Mouse (Mus musculus): ENCODE measurements around the gene Gm11032. TPM values are rescaled to one million over a fixed set of nuclear protein-coding genes. Genes with fewer than 3 reads are reported as not detected.
A peak's percentile ranks its signal among the peaks of the same experiment; 100 is the strongest.

Gm11032 gene
- total and polyA plus RNA-seq, 2 experiments from 2014 or later, result not detected

DNA sequence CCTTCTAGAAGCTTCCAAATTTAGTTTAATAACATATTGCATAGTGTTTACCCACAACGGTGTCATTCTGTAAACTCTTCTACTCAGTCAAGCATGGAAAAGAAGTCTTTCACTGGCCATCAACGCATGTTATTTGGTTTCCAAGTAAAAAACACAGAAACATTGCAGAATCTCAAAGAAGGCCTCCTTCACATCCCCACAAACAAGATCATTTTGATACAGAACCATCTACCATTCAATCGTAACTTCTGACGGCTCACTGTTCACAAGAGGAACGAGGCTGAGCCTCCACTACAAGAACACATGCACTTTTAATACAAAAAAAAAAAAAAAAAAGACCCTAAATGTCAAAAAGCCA is 26.4 kb upstream of the Gm11032 start:
- WGBS, result 17% methylated on average over 5 of the region's 5 CpGs
- no peak for TF ChIP-seq CTCF (IDR thresholded peaks at IDR 0.05)

DNA sequence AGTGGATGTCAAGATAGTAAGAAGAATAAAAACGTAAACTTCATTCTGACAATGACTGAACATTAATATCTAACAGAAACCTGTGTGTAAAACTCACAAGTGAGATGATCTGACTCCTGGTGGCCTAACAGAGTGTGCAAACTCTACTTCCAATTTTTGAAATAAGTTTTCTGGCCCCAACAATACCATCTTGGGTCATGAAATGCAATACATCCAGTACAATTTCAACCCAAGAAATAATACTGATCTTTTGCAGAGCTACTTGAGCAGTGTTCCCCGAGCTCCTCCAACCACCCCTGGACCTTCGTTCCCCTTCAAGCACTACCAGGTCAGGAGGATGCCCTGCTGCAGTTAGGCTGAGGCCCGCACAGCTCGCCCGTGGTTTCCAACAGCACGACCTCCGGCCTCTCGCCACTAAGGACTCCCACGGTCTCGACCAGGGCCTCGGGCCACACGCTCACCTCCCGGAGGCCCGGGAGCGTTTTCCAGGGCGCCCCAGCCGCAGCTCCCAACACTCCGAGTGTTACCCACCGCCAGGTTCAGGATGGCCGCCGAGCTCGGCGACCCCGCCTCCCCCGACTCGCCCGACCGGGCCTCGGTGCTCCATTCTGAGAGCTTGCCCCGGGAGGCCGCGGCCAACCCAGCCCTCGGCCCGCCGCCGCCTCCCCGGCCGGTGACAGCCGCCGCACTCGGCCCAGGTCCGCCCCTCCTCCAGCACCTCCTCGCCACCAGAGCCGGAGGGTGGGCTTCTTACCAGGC is 25.8 kb upstream of the Gm11032 start:
- Histone ChIP-seq H3K4me3 (ENCODE audit: low read depth, low read length) (peak overlapping the region; percentile 97), H3K27me3 (ENCODE audit: insufficient read depth, low read length) (no peaks in the 10 kb centered on the region), H3K4me2 (ENCODE audit: low read depth, low read length, poor library complexity, severe bottlenecking) (peak overlapping the region; percentile 70), H3K4me1 (ENCODE audit: insufficient read depth, low read length) (peaks cover 7% of the 10 kb centered on the region; the same call in 1 of the 2 replicates), H3K27ac (ENCODE audit: low read depth, low read length) (peak overlapping the region; percentile 84), H3K9ac (replicated peaks; ENCODE audit: low read length, poor library complexity, severe bottlenecking) (peak overlapping the region; percentile 82), H3K36me3 (ENCODE audit: insufficient read depth, low read length) (no peaks in the 10 kb centered on the region), H3K9me3 (ENCODE audit: low read length) (no peaks in the 10 kb centered on the region)
- DNase-seq (ENCODE audit: low spot score) (peak; percentile 12), ATAC-seq (ENCODE audit: low FRiP score) (peak; percentile 82)
- TF ChIP-seq CTCF (IDR thresholded peaks at IDR 0.05), result peak; percentile 41
- 1% methylated on average over 39 of the region's 45 CpGs for WGBS

More for the DNA sequence above, 26.4 kb upstream of the Gm11032 start:
- peaks cover 7% of the 10 kb centered on the region; the same call in 1 of the 2 replicates for H3K4me1 ChIP-seq (ENCODE audit: insufficient read depth, low read length)
- H3K4me2 ChIP-seq (ENCODE audit: low read depth, low read length, poor library complexity, severe bottlenecking), result peak overlapping the region; percentile 70
- H3K27ac ChIP-seq (ENCODE audit: low read depth, low read length), result no peak overlapping the region
- H3K4me3 ChIP-seq (ENCODE audit: low read depth, low read length), result peak overlapping the region; percentile 97
- DNase-seq (ENCODE audit: low spot score) (no peak), ATAC-seq (ENCODE audit: low FRiP score) (no peak)
- no peaks in the 10 kb centered on the region for H3K9me3 ChIP-seq (ENCODE audit: low read length)
- peak overlapping the region; percentile 82 for H3K9ac ChIP-seq (replicated peaks; ENCODE audit: low read length, poor library complexity, severe bottlenecking)
- H3K36me3 ChIP-seq (ENCODE audit: insufficient read depth, low read length), result no peaks in the 10 kb centered on the region
- no peaks in the 10 kb centered on the region for H3K27me3 ChIP-seq (ENCODE audit: insufficient read depth, low read length)

DNA sequence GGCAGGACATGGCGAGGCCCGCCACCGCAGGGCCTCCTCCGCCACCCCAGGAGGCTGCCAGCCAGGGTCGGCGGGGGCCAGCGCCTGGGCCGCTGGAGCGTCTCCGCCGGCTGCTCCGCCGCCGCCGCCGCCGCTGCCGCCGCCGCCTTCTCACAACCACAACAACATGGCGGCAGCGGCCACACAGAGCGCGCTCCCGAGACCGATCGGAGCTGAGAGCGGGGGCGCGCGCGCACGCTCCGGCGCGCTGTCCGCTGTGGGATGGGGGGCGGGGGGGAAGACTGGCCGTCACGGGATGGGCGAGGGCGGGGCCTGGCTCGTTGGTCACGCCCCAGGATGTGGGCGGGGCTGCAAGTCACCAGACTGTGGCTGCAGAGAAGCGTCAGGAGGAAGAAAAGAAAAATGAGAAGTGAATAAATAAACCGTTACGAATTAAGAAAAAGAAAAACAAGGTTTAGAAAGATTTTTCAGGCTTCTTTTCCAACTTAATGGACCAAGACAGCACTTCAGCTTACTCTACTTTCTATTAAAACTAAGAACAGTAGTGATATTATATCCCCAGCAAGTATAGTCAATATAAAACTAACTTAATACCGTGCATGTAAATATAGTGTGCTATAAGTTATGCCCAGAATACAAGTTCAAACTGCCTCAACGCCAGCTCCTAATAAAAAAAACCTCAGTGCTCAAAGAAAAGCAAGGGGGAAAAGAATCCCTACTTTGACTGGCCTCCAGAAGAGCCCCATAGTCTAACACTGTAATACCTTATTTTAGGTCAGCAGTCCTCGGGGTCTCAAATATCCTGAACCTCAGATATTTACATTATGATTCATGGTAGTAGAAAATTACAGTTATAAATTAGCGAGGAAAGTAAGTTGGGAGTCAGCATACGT is 25.0 kb upstream of the Gm11032 start, which contains the start of gene Mtmr3:
Gene Mtmr3, minus strand, starts transcription at position 256 of the 893 bp plus-strand sequence.
- no peaks in the 10 kb centered on the region for H3K36me3 ChIP-seq (ENCODE audit: insufficient read depth, low read length)
- DNase-seq (ENCODE audit: low spot score), result peak; percentile 97
- no peaks in the 10 kb centered on the region for H3K27me3 ChIP-seq (ENCODE audit: insufficient read depth, low read length)
- peak within 1 kb of the TSS; percentile 84 for H3K27ac ChIP-seq (ENCODE audit: low read depth, low read length)
- H3K9me3 ChIP-seq (ENCODE audit: low read length), result no peaks in the 10 kb centered on the region
- peak within 1 kb of the TSS; percentile 97 for H3K4me3 ChIP-seq (ENCODE audit: low read depth, low read length)
- H3K4me2 ChIP-seq (ENCODE audit: low read depth, low read length, poor library complexity, severe bottlenecking), result peak within 1 kb of the TSS; percentile 70
- H3K4me1 ChIP-seq (ENCODE audit: insufficient read depth, low read length), result peaks cover 7% of the 10 kb centered on the region; the same call in 1 of the 2 replicates
- peak; percentile 95 for ATAC-seq (ENCODE audit: low FRiP score)
- no peak for TF ChIP-seq CTCF (IDR thresholded peaks at IDR 0.05)
- WGBS, result 6% methylated on average over 39 of the region's 53 CpGs
- peak within 1 kb of the TSS; percentile 82 for H3K9ac ChIP-seq (replicated peaks; ENCODE audit: low read length, poor library complexity, severe bottlenecking)

DNA sequence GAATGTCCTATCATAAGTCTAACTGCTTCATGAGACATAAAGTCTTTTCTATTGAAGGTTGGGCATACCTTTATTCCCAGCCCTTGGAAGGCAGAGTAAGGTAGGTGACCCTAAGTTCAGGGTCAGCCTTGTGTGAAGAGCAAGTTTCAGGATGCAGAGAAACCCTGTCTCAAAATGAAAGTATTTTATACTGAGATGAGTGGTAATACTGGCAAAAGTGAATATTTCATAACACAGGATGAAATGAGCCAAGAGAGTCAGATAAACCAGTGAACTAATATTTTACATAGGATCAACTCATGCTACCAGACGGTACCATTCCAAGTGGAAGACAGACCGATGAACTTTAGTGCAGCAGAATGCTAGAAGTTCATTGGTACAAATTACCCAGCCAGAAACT is 21.5 kb upstream of the Gm11032 start:
- no peak for DNase-seq (ENCODE audit: low spot score)
- H3K9ac ChIP-seq (replicated peaks; ENCODE audit: low read length, poor library complexity, severe bottlenecking), result no peak overlapping the region
- ATAC-seq (ENCODE audit: low FRiP score), result no peak
- no peak overlapping the region for H3K4me2 ChIP-seq (ENCODE audit: low read depth, low read length, poor library complexity, severe bottlenecking)
- no peaks in the 10 kb centered on the region for H3K9me3 ChIP-seq (ENCODE audit: low read length)
- no peak overlapping the region for H3K27ac ChIP-seq (ENCODE audit: low read depth, low read length)
- H3K36me3 ChIP-seq (ENCODE audit: insufficient read depth, low read length), result no peaks in the 10 kb centered on the region
- TF ChIP-seq CTCF (IDR thresholded peaks at IDR 0.05), result no peak
- no peaks in the 10 kb centered on the region for H3K27me3 ChIP-seq (ENCODE audit: insufficient read depth, low read length)
- H3K4me3 ChIP-seq (ENCODE audit: low read depth, low read length), result no peak overlapping the region
- 90% methylated on average over 2 of the region's 2 CpGs for WGBS
- H3K4me1 ChIP-seq (ENCODE audit: insufficient read depth, low read length), result peaks cover 1% of the 10 kb centered on the region; the same call in 1 of the 2 replicates

DNA sequence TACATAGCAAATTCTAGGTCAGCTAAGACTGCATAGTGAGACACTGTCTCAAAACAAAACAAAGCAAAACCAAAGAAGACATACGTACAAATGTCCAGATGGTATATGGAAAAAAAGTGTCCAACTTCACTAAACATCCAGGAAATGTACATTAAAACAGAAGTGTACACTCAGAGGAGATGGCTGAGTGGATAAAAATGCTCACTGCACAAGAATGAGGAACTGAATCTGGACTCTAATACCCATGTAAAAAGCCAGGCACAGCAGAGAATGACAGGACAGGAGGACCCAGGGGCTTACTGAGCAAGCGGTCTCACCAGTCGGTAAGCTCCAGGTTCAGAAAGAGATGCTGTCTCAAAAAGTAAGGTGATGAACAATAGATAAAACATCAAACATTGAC is 20.0 kb upstream of the Gm11032 start:
- Histone ChIP-seq H3K4me3 (ENCODE audit: low read depth, low read length) (no peak overlapping the region), H3K4me2 (ENCODE audit: low read depth, low read length, poor library complexity, severe bottlenecking) (no peak overlapping the region), H3K27me3 (ENCODE audit: insufficient read depth, low read length) (no peaks in the 10 kb centered on the region), H3K36me3 (ENCODE audit: insufficient read depth, low read length) (no peaks in the 10 kb centered on the region), H3K27ac (ENCODE audit: low read depth, low read length) (no peak overlapping the region), H3K4me1 (ENCODE audit: insufficient read depth, low read length) (no peaks in the 10 kb centered on the region), H3K9ac (replicated peaks; ENCODE audit: low read length, poor library complexity, severe bottlenecking) (no peak overlapping the region), H3K9me3 (ENCODE audit: low read length) (no peaks in the 10 kb centered on the region)
- ATAC-seq (ENCODE audit: low FRiP score) (no peak), DNase-seq (ENCODE audit: low spot score) (no peak)
- TF ChIP-seq CTCF (IDR thresholded peaks at IDR 0.05), result no peak
- 91% methylated on average over 3 of the region's 3 CpGs for WGBS
